Mouse (Mus musculus) megakaryocyte progenitor cell, adult 5-6 weeks (primary cell): ENCODE results near the gene 9530053A07Rik. TPM values are rescaled to one million over a fixed set of nuclear protein-coding genes. Genes with fewer than 3 reads are reported as not detected.

ENCODE experiments used
- ATAC-seq: replicated peaks from 2 replicates; pipeline ENCODE4 v1.8.0; 2016; ENCODE audit warnings: mild to moderate bottlenecking, moderate TSS enrichment, inconsistent platforms; ENCODE audit not compliant: poor library complexity
- total RNA-seq, 2 experiments: library from RNA; stranded (forward) in 1 of 2; stranded (reverse) in 1 of 2; fragments of 157-497, 149-512 nt in 1 of 2; fragments of 200-1000 nt in 1 of 2; gene quantifications; 2 replicates each; pipeline versions ENCODE4 v1.2.3 to v1.2.4; 2015 to 2017

9530053A07Rik gene
- total RNA-seq, 2 experiments from 2014 or later, result not detected

DNA sequence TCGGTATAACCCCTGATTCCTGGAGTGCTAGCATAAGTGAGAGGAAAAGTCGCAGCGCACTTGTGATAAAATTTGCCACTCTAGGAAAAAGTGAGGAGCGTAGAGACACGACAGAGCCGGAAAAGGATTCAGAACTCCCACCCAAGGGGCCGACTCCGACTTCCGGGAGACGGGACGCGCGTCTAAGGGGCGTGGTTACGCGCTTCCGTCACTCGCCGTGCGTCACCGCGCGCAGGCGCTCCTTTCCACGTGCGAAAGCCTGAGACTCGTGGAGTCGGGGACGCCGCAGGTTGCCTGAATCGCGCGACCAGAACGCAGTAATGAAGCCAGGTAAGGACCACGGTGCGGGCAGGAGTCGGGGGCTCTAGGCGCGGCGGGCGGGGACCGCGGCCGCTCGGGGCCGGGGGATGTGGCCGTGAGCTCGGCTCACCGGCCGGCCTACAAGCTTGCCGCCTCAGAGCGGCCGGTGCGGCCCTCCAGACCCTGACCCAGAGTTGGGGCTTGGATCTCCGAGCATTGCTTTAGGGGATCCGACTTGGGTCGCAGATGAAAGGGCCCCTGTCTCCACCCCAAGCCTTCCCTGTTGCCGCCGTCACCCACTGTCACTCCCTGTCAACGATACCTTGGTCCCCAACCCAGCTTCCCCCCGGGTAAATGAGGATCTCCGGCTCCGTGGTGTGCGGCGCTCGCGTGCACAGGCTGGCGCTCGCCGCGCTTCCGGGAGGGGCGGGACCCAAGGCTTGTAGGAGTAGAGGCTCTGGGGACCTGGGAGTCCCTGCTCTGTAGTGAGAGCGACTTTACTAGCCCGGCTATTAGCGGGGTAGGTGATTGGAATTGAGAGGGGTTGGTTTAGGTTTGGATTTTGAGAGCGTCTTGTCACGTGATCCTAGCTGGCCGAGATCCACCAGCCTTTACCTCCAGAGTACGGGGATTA, 40.5 kb downstream of the 9530053A07Rik start, which contains the start of gene Fbl:
Fbl (plus strand) TSS at position 222 of the 934 bp plus-strand sequence.
- peak; percentile 83 for ATAC-seq

DNA sequence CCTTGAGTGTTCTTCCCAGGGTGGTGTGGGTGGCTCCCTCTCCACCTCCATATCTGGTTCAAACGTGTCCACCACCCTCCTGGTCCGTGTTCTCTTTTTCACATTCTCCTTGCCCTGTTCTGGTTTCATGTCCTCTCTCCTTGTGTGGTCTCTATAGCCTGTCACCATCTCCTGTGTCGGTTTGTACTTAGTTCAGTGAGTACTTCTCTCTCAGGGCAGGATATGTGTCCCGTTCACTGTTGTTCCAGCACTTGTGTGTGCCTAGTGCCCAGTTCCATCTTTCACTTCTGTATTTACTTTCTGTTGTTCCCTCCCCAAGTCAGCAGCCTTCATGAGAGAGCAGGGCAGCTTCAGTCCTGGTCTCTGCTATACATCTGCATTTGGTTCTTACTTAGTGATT, 46.1 kb downstream of the 9530053A07Rik start:
- peak; percentile 26 for ATAC-seq

- peak; percentile 79 for ATAC-seq
Measured at GRCm38 (mm10) chr7:28179228-28179627, 50.0 kb downstream of the 9530053A07Rik start, which contains the start of gene Dyrk1b. Gene Dyrk1b, plus strand, starts transcription at chr7:28179469.

GRCm38 (mm10) chr7:28179741-28180377, 50.6 kb downstream of the 9530053A07Rik start:
- ATAC-seq, result peak; percentile 81

DNA sequence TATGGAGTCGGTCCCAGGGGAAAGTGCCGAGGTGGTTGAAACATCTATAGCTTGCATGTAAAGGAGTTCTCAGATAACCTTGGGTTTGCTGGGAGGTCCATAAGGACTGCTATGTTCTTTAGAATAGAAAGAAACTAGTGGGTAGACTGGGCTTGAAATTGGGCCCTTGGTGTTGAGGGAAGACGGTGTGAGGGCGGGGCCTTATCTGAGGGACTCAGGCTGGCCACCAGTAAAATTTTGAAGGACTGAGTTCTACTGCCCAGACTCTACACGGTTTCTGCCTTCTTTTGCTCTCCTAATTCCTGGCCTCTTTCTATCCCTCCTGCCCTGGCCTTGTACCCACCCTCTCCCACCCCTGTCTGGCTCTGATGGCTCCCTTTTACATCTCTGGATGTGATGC, 51.6 kb downstream of the 9530053A07Rik start:
- no peak for ATAC-seq

GRCm38 (mm10) chr7:28181376-28181775, 52.1 kb downstream of the 9530053A07Rik start:
- ATAC-seq, result no peak

GRCm38 (mm10) chr7:28182320-28182719, 53.1 kb downstream of the 9530053A07Rik start:
- no peak for ATAC-seq

DNA sequence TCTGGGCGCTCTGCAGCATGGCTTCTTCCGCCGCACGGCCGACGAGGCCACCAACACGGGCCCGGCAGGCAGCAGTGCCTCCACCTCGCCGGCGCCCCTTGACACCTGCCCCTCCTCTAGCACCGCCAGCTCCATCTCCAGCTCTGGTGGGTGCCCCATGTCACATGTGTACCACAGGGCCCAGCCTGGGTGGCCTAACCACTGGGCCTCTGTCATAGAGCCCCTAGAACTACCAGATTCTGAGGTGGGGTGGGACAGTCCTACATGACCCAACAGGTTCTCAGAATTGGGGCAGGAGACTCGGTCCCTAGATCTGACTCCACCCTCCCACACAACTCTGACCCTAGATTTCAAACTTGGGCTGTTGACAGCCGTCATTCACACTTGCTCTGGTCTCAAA, 56.6 kb downstream of the 9530053A07Rik start:
- ATAC-seq, result no peak

DNA sequence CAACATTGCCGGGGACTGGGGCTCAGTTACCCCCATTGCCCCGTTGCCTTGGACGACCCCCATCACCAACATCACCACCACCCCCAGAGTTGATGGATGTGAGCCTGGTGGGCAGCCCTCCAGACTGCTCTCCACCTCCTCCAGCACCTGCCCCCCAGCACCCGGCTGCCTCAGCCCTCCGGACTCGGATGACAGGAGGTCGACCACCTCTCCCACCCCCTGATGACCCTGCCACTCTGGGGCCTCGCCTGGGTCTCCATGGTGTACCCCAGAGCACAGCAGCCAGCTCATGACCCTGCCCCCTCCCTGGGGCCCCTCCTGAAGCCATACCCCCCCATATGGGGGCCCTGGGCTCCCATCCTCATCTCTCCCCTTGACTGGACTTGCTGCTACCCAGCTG, 57.4 kb downstream of the 9530053A07Rik start:
- no peak for ATAC-seq

DNA sequence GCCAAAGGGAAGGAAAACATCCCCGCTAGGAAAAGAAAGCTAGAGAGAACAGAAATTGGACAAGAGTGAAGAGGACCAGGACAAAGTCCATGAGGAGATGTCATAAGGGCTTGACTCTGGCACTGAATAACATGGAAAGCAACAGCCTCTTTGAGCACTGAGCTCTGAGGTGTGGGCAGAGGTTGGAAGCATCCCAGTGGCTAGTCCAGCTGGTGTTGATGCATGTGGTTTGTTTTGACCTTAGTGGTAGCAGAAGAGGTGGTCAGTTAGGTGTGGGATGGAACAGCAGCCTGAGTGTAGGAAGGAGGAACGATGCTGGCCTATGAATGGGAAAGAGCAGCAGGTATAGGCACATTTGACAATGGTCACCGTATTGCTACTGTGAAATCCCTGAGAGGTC, 62.2 kb downstream of the 9530053A07Rik start:
- no peak for ATAC-seq

GRCm38 (mm10) chr7:28191903-28192302, 62.6 kb downstream of the 9530053A07Rik start:
- peak; percentile 81 for ATAC-seq

GRCm38 (mm10) chr7:28195414-28196098, 66.3 kb downstream of the 9530053A07Rik start:
- no peak for ATAC-seq

- ATAC-seq, result no peak
Measured at GRCm38 (mm10) chr7:28196528-28196927, 67.3 kb downstream of the 9530053A07Rik start.

- ATAC-seq, result no peak
Measured at GRCm38 (mm10) chr7:28199054-28199453, 69.8 kb downstream of the 9530053A07Rik start.

- ATAC-seq, result no peak
Measured at GRCm38 (mm10) chr7:28203207-28204108, 74.2 kb downstream of the 9530053A07Rik start.

GRCm38 (mm10) chr7:28206044-28206600, 76.9 kb downstream of the 9530053A07Rik start:
- ATAC-seq, result no peak

DNA sequence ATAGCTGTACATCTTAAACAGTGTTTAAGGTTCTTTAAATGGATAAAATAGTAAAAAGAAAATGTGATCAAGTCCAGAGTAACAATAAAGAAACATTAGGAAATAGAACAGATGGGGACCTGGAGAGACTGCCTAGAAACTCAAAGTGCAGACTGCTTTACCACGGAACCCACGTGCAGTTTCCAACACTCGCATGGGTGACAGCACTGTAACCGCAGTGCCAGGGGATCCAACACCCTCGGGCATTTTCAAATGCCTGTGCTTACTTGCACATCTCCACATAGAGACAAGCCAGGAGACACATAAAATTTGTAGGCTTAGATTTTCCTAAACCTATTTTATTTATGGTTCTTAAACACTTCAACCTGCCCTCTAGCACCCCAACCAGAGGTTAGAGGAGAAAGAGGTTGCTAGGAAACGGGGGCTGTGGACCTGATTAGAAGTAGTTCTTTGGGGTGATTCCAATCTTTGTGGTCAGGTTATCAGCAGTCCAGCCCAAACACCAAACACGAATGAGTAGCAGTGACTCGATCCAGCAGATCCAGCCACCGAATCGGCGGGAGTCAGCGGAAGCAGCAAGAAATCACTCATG, 79.2 kb downstream of the 9530053A07Rik start:
- ATAC-seq, result no peak

DNA sequence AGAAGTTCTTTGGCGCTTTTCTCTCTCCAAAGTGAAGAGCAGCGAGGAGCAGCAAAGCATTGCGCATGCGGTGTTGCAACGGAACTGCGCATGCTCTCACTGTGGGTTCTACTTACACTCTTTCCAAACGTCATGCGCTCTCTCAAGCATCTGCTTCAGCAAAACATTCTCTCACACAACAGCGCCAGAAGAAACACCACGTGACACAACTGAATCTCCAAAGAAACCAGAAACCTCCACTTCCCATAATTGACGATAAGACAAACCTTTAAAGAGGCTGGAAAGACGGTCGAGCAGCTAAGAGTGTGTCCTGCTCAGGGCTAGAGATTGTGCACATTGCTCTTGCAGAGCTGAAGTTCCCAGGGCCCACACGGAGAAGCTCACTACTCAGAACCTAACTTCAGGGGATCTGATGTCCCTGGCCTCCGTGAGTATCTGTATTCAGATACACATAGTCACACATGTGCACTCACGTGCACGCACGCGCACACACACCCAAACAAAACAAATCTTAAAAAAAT, 79.8 kb downstream of the 9530053A07Rik start:
- peak; percentile 85 for ATAC-seq

- ATAC-seq, result no peak
Measured at GRCm38 (mm10) chr7:28210731-28211130, 81.5 kb downstream of the 9530053A07Rik start.
